Mouse (Mus musculus) forebrain, postnatal 0 days (tissue): ENCODE results near the gene Chrm4. TPM values are rescaled to one million over a fixed set of nuclear protein-coding genes. Genes with fewer than 3 reads are reported as not detected.
A peak's percentile ranks its signal among the peaks of the same experiment; 100 is the strongest.

ENCODE experiments used
- ATAC-seq: fragments of 200-750 bp; cut with Nextera tagmentation; 2 replicates; pipeline ENCODE4 v1.8.0; 2017; ENCODE audit warnings: mild to moderate bottlenecking, moderate library complexity
- DNase-seq: peaks from one replicate; pipeline ENCODE4 v3.0.0-alpha.2; 2015
- H3K27ac ChIP-seq: fragments of 300-500 bp; sonication (generic); 2 replicates; pipeline ENCODE4 v1.5.1; 2014; ENCODE audit warnings: low read depth, mild to moderate bottlenecking, antibody characterized with exemption, low read length, moderate library complexity, mixed read lengths
- H3K27me3 ChIP-seq: fragments of 300-500 bp; sonication (generic); 2 replicates; pipeline ENCODE4 v1.6.1; 2014; ENCODE audit warnings: mild to moderate bottlenecking, low read length, mixed read lengths; ENCODE audit not compliant: insufficient read depth
- H3K36me3 ChIP-seq: fragments of 300-500 bp; sonication (generic); 2 replicates; pipeline ENCODE4 v1.6.1; 2014; ENCODE audit warnings: mild to moderate bottlenecking, moderate library complexity; ENCODE audit not compliant: insufficient read depth
- H3K4me1 ChIP-seq: fragments of 300-500 bp; sonication (generic); 2 replicates; pipeline ENCODE4 v1.6.1; 2014; ENCODE audit warnings: antibody characterized with exemption; ENCODE audit not compliant: insufficient read depth
- H3K4me2 ChIP-seq: fragments of 300-500 bp; sonication (generic); 2 replicates; pipeline ENCODE4 v1.6.1; 2014; ENCODE audit warnings: low read depth, mild to moderate bottlenecking, moderate library complexity
- H3K4me3 ChIP-seq: fragments of 300-500 bp; sonication (generic); 2 replicates; pipeline ENCODE4 v1.5.1; 2014; ENCODE audit warnings: low read depth, low read length, mixed read lengths
- H3K9ac ChIP-seq: fragments of 300-500 bp; sonication (generic); 2 replicates; pipeline ENCODE4 v1.6.1; 2014; ENCODE audit warnings: mild to moderate bottlenecking
- H3K9me3 ChIP-seq: fragments of 300-500 bp; sonication (generic); 2 replicates; pipeline ENCODE4 v1.6.1; 2016; ENCODE audit warnings: low read length
- CTCF ChIP-seq: sonication (generic); IDR thresholded peaks from 2 replicates; pipeline ENCODE4 v1.5.1; 2016; ENCODE audit warnings: antibody characterized with exemption, control low read depth, low read depth
- WGBS: fragments of 180-500 bp; shearing (Covaris S2); extraction: QIAGEN DNeasy Blood & Tissue Kit; methylation state at CpG from one replicate; pipeline ENCODE4 v1.1.7; 2014; 5-methylcytosine and 5-hydroxymethylcytosine counted together
- polyA plus RNA-seq: library from polyadenylated mRNA; unstranded; fragments of >200 nt; fragmentation: Nextera tagmentation; extraction: Ambion mirVana; gene quantifications from 2 replicates; pipeline ENCODE4 v1.2.1, GENCODE M21; 2015
- total RNA-seq: library from RNA; depleted of rRNA; stranded (reverse); fragments of >200 nt; gene quantifications from 2 replicates; pipeline ENCODE4 v1.2.3, GENCODE M21; 2014

The Chrm4 gene
- total and polyA plus RNA-seq, 2 experiments from 2014 or later, result 1.1 to 4.0 TPM

- H3K36me3 ChIP-seq, result peaks cover 80% of the 10 kb centered on the region
- H3K9me3 ChIP-seq, result no peaks in the 10 kb centered on the region
- no peak overlapping the region for H3K4me3 ChIP-seq
- no peak overlapping the region for H3K27ac ChIP-seq
- no peaks in the 10 kb centered on the region for H3K27me3 ChIP-seq
- H3K4me2 ChIP-seq, result no peak overlapping the region
- H3K4me1 ChIP-seq, result no peaks in the 10 kb centered on the region
- 88% methylated on average over 7 of the region's 7 CpGs for WGBS
- TF ChIP-seq CTCF, result no peak
- no peak overlapping the region for H3K9ac ChIP-seq
- ATAC-seq, result no peak
- no peak for DNase-seq
Measured at GRCm38 (mm10) chr2:91913328-91914110, 13.5 kb upstream of the Chrm4 start.

GRCm38 (mm10) chr2:91916346-91916977 is 10.6 kb upstream of the Chrm4 start:
- H3K4me1 ChIP-seq, result no peaks in the 10 kb centered on the region; the same call in 1 of the 2 replicates
- no peak overlapping the region for H3K27ac ChIP-seq
- no peak overlapping the region for H3K4me3 ChIP-seq
- H3K9ac ChIP-seq, result no peak overlapping the region
- H3K9me3 ChIP-seq, result no peaks in the 10 kb centered on the region
- H3K36me3 ChIP-seq, result peaks cover 67% of the 10 kb centered on the region
- ATAC-seq (no peak), DNase-seq (no peak)
- no peaks in the 10 kb centered on the region for H3K27me3 ChIP-seq
- 93% methylated on average over 7 of the region's 7 CpGs for WGBS
- TF ChIP-seq CTCF, result no peak
- no peak overlapping the region for H3K4me2 ChIP-seq

- no peak overlapping the region for H3K27ac ChIP-seq
- peaks cover 61% of the 10 kb centered on the region for H3K36me3 ChIP-seq
- no peaks in the 10 kb centered on the region for H3K9me3 ChIP-seq
- DNase-seq, result no peak
- WGBS, result 83% methylated on average over 7 of the region's 7 CpGs
- H3K4me1 ChIP-seq, result no peaks in the 10 kb centered on the region; the same call in 1 of the 2 replicates
- H3K27me3 ChIP-seq, result peaks cover 1% of the 10 kb centered on the region
- H3K4me3 ChIP-seq, result no peak overlapping the region
- H3K9ac ChIP-seq, result no peak overlapping the region
- no peak for TF ChIP-seq CTCF
- no peak overlapping the region for H3K4me2 ChIP-seq
- ATAC-seq, result no peak
Measured at GRCm38 (mm10) chr2:91917096-91917495, 10.0 kb upstream of the Chrm4 start.

- no peak for ATAC-seq
- no peak overlapping the region for H3K9ac ChIP-seq
- H3K4me3 ChIP-seq, result no peak overlapping the region
- DNase-seq, result no peak
- WGBS, result 76% methylated on average over 4 of the region's 4 CpGs
- TF ChIP-seq CTCF, result no peak
- H3K27me3 ChIP-seq, result peaks cover 19% of the 10 kb centered on the region
- H3K9me3 ChIP-seq, result no peaks in the 10 kb centered on the region
- no peak overlapping the region for H3K4me2 ChIP-seq
- H3K27ac ChIP-seq, result no peak overlapping the region
- H3K36me3 ChIP-seq, result peaks cover 32% of the 10 kb centered on the region
- H3K4me1 ChIP-seq, result no peaks in the 10 kb centered on the region; the same call in none of the 2 replicates
Measured at GRCm38 (mm10) chr2:91920130-91920529, 6.9 kb upstream of the Chrm4 start.

- peak overlapping the region; percentile 94 for H3K4me2 ChIP-seq
- ATAC-seq (no peak; the same call in none of the 2 replicates), DNase-seq (no peak)
- peak overlapping the region; percentile 60 for H3K9ac ChIP-seq
- H3K9me3 ChIP-seq, result no peaks in the 10 kb centered on the region
- peaks cover 23% of the 10 kb centered on the region for H3K36me3 ChIP-seq
- no peaks in the 10 kb centered on the region; the same call in none of the 2 replicates for H3K4me1 ChIP-seq
- H3K27me3 ChIP-seq, result peaks cover 19% of the 10 kb centered on the region
- WGBS, result 6% methylated on average over 31 of the region's 31 CpGs
- peak overlapping the region; percentile 63 for H3K4me3 ChIP-seq
- TF ChIP-seq CTCF, result no peak
- no peak overlapping the region for H3K27ac ChIP-seq
Measured at GRCm38 (mm10) chr2:91921181-91921789, 5.8 kb upstream of the Chrm4 start.

- H3K4me2 ChIP-seq, result peak overlapping the region; percentile 94
- peak; percentile 80 for ATAC-seq
- peaks cover 19% of the 10 kb centered on the region for H3K36me3 ChIP-seq
- TF ChIP-seq CTCF, result peak; percentile 78
- no peaks in the 10 kb centered on the region; the same call in none of the 2 replicates for H3K4me1 ChIP-seq
- WGBS, result under 1% methylated on average over 62 of the region's 64 CpGs
- no peaks in the 10 kb centered on the region for H3K9me3 ChIP-seq
- H3K27ac ChIP-seq, result 0 out of 2 replicates have a peak overlapping the region, but pooled peaks have one; percentile 9
- H3K4me3 ChIP-seq, result peak overlapping the region; percentile 63
- peaks cover 19% of the 10 kb centered on the region for H3K27me3 ChIP-seq
- H3K9ac ChIP-seq, result peak overlapping the region; percentile 60
- peak; percentile 90 for DNase-seq
Measured at GRCm38 (mm10) chr2:91921790-91922570, 5.1 kb upstream of the Chrm4 start.
